Mouse (Mus musculus): ENCODE measurements at regions not wholly inside any gene's neighbourhood (a gene's known extent, or its start where the extent isn't known, plus 50 kb on each side); places are given as distances from the start of the nearest gene placed in this dataset.
A peak's percentile ranks its signal among the peaks of the same experiment; 100 is the strongest.

DNA sequence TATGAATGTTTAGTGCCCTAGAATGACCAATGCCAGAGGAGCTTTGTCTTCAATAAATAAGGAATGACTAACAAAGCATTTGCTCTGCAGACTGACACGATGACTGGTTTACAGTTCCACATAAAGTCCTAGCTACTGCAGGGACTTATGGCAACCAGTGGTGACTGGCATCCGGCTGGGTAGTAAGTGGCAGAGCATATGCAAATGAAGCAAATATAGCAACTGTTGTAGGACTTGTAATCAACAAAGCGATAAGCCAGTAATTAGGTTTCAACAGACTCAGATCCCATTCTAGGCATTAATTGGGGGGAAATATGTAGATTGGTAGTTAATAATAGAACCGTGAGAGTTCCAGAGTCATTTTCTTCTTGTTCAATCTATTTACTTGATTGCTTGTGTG is 379.2 kb upstream of the Sptlc3 start:
- DNase-seq (ENCODE audit: low spot score) = no peak

DNA sequence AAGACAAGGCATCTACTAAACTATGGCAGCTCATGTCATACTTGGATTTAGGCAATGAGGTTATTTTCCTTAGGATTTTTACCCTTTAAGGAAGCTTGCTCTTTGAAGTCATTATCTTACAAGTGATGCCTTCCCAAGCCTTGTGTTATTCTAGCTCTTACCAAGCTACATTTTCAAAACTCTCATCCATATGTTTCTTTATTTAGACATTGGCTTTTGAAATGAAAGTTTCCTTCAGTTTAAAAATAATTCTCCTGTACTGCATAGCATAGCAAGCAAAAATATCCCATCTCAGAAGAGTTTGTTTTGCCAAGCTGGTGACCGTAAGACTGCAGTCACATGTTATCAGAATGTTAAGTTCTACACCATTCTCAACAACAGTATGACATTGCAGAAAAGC is 372.8 kb upstream of the Sptlc3 start:
- no peak for DNase-seq (ENCODE audit: low spot score)

DNA sequence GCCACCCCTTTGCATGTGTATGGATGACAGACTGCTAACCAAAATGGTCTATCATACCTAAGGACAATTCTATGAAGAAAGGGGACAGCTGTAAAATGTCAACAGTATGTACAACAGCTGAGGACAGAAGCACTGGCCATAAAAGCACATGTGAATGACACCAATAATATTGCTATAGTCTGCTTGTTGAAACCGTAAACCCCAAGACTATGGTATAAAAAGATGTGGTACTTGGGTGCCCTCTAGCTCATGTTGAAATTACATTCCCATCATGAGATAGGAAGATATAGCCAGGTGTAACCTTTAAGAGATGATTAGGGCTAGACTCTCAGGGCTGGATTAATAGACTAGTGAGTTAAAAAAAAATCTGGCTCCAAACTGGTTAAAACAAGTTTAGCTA is 361.6 kb upstream of the Sptlc3 start:
- no peak for DNase-seq (ENCODE audit: low spot score)

DNA sequence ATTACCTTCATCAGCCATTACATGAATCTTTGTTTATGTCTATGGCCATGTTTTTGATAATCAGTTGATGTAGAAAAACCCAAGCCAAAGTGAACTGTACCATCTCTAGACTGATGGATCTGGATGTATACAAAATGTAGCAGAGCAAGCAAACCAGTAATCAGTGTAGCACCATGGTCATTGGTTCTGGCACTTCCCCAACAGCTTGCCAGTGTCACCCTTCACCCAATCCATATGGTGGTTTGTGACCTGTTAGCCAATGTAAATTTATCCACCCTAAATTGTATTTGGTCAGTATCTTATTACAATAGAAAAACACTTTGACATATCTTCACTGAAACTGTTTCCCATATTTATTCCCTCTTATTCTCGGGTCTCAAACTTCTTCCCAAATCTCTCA is 346.7 kb upstream of the Sptlc3 start:
- DNase-seq (ENCODE audit: low spot score) = no peak

DNA sequence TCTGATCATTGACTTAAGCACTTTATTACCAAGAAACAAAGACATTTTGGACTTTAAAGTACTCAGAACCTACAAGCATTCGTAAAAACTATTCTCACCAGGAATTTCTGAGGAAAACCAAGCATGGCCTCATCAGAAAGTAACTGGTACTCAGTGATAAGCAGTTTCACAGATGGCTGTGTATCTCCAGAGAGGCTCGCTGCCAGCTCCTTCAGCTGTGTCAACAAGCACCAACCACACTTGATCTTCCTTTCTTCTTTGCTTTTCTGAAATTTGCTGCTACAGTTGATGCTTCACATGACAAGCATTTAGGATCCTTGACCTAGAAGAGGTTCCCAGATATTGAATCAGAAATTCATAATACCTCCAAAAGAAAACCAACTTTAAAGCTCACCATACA is 314.1 kb upstream of the Sptlc3 start:
- no peak for DNase-seq (ENCODE audit: low spot score)

DNA sequence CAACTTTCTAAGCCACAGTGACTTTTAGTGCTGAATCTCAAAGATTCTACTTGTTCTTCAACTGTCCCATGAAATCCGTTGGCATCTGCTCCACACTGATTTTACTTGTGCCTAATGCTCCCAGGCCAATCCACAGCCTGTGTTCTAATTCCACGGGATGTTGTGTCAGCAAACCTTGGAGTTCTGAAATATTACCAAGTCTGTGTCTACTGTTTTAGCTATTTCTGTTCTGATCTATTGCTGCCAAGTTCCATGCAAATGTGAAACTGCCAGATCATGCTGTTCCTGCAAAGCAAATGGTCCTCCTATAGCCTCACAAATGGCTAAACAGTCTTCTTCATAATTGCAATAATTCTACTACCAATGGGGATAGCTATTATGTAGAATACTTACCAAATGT is 295.4 kb upstream of the Sptlc3 start:
- peak; percentile 40 for DNase-seq (ENCODE audit: low spot score)

DNA sequence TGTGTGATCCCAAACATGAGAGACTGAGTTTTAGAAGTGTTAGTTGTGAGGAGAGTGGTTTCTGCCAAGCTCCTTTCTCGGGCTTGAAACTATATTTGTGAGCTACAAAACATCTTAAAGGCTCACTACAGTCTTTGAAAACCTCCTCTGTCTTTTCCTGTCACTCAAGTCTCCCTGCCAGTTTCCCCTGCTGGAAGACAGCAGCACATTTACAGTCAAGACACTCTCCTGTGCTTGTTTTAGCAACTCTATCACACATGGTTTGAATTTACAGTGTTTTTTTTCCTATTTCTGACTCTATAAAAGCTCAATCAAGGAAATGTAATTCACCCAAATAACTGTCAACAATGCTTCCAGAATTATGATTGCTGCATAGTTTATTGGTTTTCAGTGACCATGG is 286.1 kb upstream of the Sptlc3 start:
- DNase-seq (ENCODE audit: low spot score) = no peak

DNA sequence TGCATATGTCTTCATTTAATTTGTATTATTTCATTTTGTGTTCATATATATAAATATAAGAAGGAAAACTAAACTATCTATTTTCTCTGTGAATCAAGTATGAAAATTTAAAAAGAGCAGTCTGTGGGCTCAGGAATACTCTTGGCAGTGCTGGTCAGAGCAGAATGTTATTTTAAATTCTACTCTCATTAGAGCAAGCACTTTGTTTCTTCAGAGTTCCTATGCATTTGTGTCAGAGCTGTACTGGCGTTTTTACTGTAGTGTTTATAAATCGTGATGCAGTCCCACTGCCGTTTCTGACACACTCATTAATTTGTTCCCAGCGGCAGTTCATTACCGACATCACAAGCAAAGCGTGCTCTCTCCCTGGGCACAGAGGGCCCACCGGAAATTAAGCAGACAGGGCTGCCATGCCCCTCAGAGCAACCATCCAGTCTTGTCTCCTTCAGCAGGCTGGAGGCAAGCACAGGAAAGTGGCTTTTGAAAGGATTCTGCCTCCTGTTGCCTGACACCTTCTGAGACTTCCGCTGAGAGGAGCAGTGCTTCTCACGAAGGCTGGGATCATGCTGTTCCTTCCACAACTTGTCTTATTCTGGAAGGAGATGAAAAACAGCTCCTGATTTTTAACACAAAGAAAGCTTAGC is 272.8 kb upstream of the Sptlc3 start:
- DNase-seq (ENCODE audit: low spot score) = no peak

DNA sequence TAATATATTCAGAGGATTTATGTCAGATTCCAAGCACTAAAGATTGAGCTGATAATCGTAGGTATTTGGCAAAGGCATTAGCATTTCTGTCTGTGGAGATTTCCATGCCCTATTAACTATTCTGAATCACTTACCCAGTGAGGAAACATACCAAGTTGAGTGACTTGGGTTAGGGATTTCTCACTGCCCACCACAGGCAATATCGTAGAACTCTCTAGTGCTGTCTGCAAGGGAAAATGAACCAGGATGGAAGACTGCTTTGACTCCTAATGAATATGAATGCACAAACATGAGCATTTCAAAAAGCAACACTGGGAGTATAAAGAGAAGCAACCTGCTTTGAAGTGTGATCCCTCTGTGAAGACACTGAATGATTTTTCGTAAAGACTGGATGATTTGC is 263.3 kb upstream of the Sptlc3 start:
- DNase-seq (ENCODE audit: low spot score) = no peak

DNA sequence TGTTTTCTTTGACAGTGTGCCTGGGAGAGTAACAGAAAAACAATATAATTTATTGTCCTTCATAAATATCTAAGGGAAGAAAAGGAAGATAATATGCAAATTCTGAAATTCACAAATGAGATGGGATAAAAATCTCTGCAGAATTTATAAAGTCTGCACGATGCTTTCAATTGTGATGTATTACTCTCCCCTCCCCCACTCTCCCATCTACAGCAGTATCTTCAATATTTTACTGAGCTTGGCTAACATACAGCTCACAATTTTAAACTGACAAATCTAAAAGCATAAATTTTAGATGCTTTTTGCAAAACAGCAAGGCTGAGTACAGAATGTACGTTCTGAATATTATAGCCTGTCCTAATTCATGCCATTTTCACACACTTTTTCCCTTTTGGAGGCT is 243.6 kb upstream of the Sptlc3 start:
- no peak for DNase-seq (ENCODE audit: low spot score)

DNA sequence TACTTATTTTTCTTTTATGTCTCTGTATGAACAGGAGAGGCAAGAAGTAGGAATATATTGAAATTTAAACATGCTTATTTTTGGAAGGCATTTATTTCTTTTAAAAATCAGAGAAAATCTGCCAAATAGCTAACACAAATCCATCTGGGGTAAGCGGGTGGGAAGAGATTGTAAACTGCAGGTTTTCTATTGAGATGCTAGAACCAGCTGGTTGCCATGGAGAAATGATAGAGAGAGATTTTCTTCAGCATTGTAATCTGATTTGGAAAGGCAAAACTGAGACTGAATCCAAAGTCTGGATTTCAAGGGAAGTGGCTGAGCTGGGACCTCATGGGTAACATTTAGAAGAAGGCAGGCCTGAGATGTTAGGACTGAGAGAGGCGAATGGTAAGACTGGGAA is 226.6 kb upstream of the Sptlc3 start:
- DNase-seq (ENCODE audit: low spot score) = peak; percentile 54

DNA sequence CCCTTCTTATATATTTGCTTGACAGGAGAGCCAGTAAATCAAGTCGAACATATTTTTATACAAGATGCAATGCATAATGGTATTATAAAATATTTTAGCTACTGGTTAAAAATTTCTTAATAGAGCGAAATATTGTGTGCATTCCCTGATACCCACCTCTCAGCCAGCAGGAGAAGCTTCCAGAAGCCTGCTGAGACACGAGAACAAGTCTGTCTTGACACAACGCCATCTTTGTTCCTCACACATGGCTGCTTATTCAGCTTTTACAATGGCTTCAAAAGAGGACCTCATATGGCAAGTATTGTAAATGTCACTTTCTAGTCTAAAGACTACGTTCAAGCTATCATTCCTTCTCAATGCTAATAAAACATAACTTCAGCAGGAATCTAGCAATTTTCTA is 217.1 kb upstream of the Sptlc3 start:
- DNase-seq (ENCODE audit: low spot score) = no peak

DNA sequence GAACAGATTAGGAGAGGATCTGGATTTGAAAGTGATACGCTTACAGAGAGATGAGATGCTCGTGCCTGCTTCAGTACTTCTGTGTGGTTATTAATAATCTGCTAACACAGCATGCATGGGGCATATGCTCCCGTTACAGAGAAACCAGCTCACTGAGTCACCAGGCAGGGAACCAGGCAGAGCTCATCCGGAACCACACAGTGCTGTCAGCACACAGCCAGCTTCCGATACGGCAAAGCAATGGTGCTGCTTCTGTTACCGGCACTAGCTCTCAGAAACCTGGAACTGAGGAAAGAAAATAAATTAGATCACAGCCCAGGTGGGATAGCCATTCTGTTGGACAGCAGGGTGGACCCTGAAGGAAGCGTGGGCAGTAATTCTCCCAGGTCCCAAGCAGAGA is 216.1 kb upstream of the Sptlc3 start:
- DNase-seq (ENCODE audit: low spot score) = peak; percentile 43

DNA sequence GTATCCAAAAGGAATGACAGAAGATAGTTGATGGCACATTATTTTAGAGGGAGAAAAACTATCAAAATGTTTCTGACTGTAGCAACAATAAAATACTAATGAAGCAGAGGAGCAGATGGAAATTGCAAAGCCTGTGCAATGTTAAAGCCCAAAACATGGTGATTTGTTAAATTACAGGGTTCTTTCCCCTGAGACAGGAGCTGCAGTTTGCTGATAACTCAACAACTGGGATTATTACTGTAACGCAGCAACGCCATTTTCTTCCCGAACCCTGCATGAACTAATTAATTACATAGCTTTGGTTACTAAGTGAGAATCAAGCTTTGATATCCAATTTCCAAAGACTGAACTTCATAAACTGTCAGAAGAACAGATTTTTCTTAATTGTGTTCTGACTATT is 212.7 kb upstream of the Sptlc3 start:
- no peak for DNase-seq (ENCODE audit: low spot score)

DNA sequence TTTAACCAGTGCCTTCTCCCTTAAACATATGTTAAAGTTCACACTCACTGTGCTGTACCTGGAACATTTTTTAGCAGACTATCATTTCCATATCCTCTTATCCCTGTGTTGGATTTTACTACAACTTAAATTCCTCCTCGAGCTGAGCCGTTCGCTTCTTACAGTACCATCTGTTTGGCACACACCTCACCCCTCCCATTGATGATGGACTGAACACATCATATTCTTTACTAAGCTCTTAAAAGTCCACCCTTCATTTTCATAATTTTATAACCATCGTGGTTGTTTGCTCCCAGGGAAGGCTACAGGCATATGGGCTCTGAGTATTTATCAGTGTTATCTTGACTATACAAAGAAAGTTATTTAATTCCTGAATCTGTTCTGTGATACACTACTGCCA is 209.4 kb upstream of the Sptlc3 start:
- DNase-seq (ENCODE audit: low spot score) = no peak

DNA sequence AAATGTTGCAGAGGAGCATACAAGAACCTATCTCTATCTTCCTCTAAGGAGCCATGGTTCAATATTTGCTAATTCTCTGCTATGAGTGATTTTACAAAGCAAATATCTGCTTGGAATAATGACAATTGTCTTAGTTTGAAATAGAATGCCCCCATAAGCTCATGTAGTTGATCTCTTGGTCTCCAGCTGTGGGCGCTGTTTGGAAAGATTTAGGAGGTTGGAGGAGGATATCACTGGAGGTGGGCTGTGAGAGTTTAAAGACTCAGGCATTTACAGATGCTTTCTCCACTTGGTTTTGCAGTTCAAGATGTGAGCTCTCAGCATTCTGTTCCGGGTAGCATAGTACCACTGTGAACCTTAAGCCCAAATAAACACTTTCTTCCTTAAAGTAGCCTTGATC is 207.3 kb upstream of the Sptlc3 start:
- DNase-seq (ENCODE audit: low spot score) = no peak

DNA sequence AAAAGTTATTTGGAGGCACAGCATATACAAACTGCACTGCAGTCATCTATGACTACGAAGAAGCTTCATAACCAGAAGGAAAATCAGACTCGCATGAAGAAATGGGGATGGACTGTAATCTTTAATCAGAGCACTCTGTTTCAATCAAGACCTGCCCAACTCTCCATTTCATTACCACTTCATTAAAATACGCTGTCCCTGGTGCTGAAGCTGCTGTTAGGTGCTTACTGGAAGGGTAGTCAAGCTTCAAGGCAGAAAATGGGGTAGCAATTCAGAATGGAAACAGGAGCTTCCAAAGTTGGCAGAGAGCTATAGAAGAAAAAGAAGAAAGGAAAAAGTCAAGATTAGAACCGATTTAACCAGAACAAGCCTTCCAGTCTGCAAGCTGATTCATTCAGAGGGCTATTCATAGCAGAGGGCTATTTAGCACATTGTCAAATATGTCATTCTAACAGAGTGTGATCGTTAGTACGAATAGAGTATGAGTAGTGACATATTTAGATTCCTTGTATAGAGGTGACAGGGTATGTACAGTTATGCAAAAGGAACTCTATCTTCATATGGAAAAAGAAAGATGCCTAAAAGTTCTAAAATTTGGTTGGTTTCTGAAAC is 195.1 kb upstream of the Sptlc3 start:
- DNase-seq (ENCODE audit: low spot score) = no peak

DNA sequence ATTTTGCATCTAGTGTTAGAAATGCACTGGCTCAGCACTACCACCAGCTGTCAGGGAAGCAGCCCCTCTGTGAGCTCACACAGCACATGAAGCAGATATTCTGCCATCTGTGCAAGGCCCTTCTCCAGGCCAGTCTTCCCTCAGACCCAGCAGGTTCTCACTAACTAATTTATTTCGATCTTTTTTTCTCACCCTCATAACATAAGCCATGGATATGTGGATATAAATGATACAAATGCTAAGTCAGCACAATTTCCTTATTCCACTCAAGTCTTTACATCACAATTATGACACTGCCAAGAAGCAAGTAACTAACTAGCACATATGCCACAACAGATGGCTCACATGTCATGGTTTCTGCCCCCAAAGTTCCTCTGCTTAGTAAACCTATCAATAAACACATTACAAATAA is 182.3 kb upstream of the Sptlc3 start:
- DNase-seq (ENCODE audit: low spot score) = peak; percentile 55

DNA sequence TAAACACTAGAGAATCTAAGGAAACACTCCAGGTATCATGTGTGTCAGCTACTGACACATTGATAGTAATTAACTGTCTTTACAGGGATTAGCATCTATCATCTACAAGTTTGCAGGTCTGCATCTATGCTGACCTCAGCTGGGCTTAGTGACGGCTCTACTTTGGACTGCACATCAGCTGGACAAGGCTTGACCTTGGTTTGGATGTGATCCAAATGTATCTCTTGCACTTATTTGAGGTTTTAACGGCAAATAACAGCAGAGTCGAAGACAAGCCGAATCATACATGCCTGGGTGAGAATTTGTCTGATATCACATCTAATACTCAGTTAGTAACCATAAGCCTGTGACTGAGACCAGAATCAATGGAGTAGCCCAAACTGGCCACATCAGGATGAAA is 181.7 kb upstream of the Sptlc3 start:
- no peak for DNase-seq (ENCODE audit: low spot score)

DNA sequence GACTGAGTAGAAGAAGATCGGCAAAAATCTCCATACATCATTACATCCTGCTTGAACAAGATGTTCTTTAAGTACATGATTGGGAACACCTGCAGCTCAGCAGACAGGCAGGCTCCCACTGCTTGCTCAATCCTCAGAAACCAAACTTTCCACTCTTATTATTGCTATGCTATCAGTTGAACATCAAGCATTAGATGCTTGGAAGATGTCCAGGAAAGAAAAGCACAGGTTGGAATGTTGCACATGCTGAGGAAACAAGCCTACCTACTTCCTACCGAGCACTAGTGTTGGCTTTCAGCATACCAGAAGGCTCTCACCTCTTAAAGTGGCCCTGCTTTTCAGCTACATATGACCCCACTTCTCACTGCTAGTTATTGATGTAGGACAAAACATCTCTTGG is 171.2 kb upstream of the Sptlc3 start:
- no peak for DNase-seq (ENCODE audit: low spot score)

DNA sequence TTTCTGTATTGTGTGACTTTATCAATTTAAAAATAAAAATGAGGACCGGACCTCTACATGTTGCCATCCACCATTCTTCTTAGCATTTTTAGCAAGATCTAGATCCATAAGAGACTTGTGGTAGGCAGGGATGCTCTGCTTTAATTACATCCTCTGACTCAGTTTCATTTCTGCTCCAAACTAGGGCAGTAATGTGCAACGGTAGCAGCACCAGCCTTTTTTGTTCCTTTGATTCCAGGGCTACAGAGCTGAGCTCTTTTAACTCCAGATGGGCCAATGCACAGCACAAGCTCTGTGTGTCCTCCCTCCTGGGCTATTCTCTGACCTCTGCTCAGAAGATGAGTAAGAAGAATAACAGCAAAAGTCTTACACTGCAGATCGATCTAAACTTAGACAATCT is 168.2 kb upstream of the Sptlc3 start:
- DNase-seq (ENCODE audit: low spot score) = no peak

DNA sequence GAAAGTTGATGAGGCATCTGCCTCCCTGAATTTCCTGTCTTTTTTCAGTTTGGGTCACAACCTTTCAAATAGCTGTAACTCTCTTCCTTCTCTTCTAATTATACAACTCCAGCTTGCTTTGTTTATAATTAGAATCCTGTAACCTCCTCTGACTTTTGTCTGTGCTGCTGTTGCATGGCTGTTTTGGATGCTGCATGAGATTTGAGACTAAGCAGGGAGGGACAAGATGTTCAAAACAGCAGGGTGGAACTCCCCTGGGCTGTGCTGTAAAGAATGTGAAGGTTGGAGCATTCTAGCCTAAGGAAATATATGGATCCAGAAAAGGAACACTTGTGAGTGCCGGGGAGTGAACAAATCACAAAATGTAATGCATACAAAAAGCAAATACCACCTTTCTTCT is 159.0 kb upstream of the Sptlc3 start:
- no peak for DNase-seq (ENCODE audit: low spot score)

DNA sequence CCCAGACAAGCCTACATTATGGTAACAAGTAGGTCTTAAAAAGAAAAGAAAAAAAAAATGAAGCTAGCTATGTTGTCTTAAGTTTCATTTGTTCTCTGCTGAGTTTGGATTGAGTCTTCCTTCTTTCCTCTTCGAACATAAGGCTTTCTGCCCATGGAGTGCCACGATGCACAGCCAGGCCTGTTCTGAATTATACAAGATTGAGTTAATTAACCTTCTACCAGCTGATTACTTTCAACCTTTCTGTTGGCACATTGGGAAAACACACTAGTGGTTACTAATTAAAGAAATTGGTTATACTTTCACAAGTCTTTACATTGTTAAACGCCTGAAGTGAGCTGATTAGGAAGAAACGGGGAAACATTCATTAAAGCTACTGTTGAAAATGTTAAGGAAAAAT is 155.5 kb upstream of the Sptlc3 start:
- no peak for DNase-seq (ENCODE audit: low spot score)

DNA sequence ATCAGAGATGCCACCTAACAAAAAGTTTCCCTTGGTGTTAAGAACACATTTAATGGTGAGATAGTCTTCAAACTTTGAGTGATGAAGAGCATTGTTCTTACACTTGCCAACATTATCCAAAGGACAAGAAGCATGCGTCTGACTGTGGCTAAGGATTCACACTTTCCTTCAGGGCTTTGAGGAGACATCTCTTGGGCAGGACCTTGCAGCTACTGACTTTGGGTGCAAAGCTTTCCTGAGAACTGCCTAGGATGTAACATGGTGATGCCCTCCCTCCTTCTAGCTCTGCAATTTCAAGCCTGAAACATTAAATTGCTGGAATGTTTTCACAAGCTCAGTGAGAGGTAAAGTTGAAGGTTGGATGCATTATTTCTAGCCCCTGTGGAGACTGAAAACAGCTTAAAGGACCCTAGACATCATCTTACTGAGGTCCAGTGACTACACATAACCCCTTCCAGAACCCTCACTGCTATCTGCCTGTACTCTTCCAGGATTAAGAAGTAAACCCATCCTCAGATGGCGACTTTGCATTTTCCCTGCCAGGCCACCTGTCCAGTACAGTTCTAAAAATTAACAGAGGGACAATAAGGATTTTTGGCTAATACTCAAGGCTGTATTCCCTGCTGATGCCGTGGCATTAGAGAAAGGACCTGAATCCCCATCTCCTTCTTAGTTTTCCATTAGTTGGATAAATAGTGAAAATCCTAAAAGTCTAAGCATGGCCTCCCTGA is 137.3 kb upstream of the Sptlc3 start:
- DNase-seq (ENCODE audit: low spot score) = no peak

Measured in layer of hippocampus, adult 9-10 months (tissue).